Mouse (Mus musculus): ENCODE data around the gene Bbs10.

Bbs10 gene

GRCm38 (mm10) chr10:111298140-111299098 is at the start of gene Bbs10:
TSS of gene Bbs10 (plus strand) at chr10:111298679.
- DNase-seq (ENCODE audit: low read depth, low spot score) = peak; percentile 96

- DNase-seq (ENCODE audit: low read depth, low spot score) = no peak
Observed at GRCm38 (mm10) chr10:111250192-111250591, 48.3 kb upstream of the Bbs10 start.

GRCm38 (mm10) chr10:111251666-111252065 is 46.8 kb upstream of the Bbs10 start:
- no peak for DNase-seq (ENCODE audit: low read depth, low spot score)

GRCm38 (mm10) chr10:111255228-111255627 is 43.3 kb upstream of the Bbs10 start:
- no peak for DNase-seq (ENCODE audit: low read depth, low spot score)

GRCm38 (mm10) chr10:111256156-111256555 is 42.3 kb upstream of the Bbs10 start:
- DNase-seq (ENCODE audit: low read depth, low spot score) = no peak

- no peak for DNase-seq (ENCODE audit: low read depth, low spot score)
Observed at GRCm38 (mm10) chr10:111257358-111257757, 41.1 kb upstream of the Bbs10 start.

GRCm38 (mm10) chr10:111258256-111258655 is 40.2 kb upstream of the Bbs10 start:
- no peak for DNase-seq (ENCODE audit: low read depth, low spot score)

GRCm38 (mm10) chr10:111271687-111272086 is 26.8 kb upstream of the Bbs10 start:
- no peak for DNase-seq (ENCODE audit: low read depth, low spot score)

GRCm38 (mm10) chr10:111272905-111273304 is 25.6 kb upstream of the Bbs10 start:
- no peak for DNase-seq (ENCODE audit: low read depth, low spot score)

GRCm38 (mm10) chr10:111273463-111274088 is 24.9 kb upstream of the Bbs10 start:
- no peak for DNase-seq (ENCODE audit: low read depth, low spot score)

GRCm38 (mm10) chr10:111275822-111276221 is 22.7 kb upstream of the Bbs10 start:
- no peak for DNase-seq (ENCODE audit: low read depth, low spot score)

GRCm38 (mm10) chr10:111297631-111298030 is 848 bp upstream of the Bbs10 start:
- peak; percentile 3 for DNase-seq (ENCODE audit: low read depth, low spot score)

- DNase-seq (ENCODE audit: low read depth, low spot score) = no peak
Observed at GRCm38 (mm10) chr10:111299591-111299990, 1.1 kb downstream of the Bbs10 start.

GRCm38 (mm10) chr10:111301041-111301440 is 2.6 kb downstream of the Bbs10 start:
- DNase-seq (ENCODE audit: low read depth, low spot score) = no peak

- DNase-seq (ENCODE audit: low read depth, low spot score) = no peak
Observed at GRCm38 (mm10) chr10:111302486-111302885, 4.0 kb downstream of the Bbs10 start.

GRCm38 (mm10) chr10:111308850-111309501 is 10.5 kb downstream of the Bbs10 start:
- no peak for DNase-seq (ENCODE audit: low read depth, low spot score)

- no peak for DNase-seq (ENCODE audit: low read depth, low spot score)
Observed at GRCm38 (mm10) chr10:111313282-111313681, 14.8 kb downstream of the Bbs10 start.

- no peak for DNase-seq (ENCODE audit: low read depth, low spot score)
Observed at GRCm38 (mm10) chr10:111314636-111315395, 16.3 kb downstream of the Bbs10 start.

- no peak for DNase-seq (ENCODE audit: low read depth, low spot score)
Observed at GRCm38 (mm10) chr10:111315940-111316339, 17.5 kb downstream of the Bbs10 start.

GRCm38 (mm10) chr10:111318021-111318420 is 19.5 kb downstream of the Bbs10 start:
- DNase-seq (ENCODE audit: low read depth, low spot score) = no peak

GRCm38 (mm10) chr10:111318805-111319500 is 20.5 kb downstream of the Bbs10 start:
- DNase-seq (ENCODE audit: low read depth, low spot score) = no peak

Measured in CD4-positive, CD25-positive, alpha-beta regulatory T cell, adult 2 months (primary cell).